Mouse (Mus musculus): ENCODE data around the gene Pacsin2.

DNA sequence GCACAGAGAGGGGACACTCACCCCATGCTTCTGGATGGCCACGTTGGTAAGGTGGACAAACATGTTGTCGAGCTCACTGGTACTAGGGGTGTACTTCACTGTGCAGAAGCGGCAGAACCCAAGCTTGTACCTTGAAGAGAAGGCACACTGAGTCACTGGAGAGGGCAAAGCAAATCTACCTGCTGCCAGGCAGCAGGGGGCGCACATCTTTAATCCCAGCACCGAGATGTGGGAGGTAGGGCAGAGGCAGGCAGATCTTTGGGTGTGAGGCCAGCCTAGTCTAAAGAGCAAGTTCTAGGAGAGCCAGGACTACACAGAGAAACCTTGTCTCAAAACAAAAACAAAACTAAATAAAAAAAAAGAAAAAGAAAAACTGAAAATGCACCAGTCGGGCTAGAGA is 32.9 kb upstream of the Pacsin2 start:
- TF ChIP-seq CTCF (IDR thresholded peaks at IDR 0.05; ENCODE audit: extremely low read depth, insufficient read length, insufficient replicate concordance, low read depth, low read length) (peak; percentile 43; the same call in 1 of the 2 replicates), POLR2A (IDR thresholded peaks at IDR 0.05; ENCODE audit: low read depth, low read length) (no peak)
